Mouse (Mus musculus) C2C12 (cell line): Measurements from ENCODE around the gene Hoxa5. TPM values are rescaled to one million over a fixed set of nuclear protein-coding genes. Genes with fewer than 3 reads are reported as not detected.

Experiments
- H3K27me3 ChIP-seq: one replicate; pipeline ENCODE4 v1.6.1; 2011; ENCODE audit not compliant: control insufficient read depth, insufficient read depth, insufficient read length
- H3K36me3 ChIP-seq: one replicate; pipeline ENCODE4 v1.6.1; 2011; ENCODE audit not compliant: control insufficient read depth, insufficient read depth
- H3K4me3 ChIP-seq: one replicate; pipeline ENCODE4 v1.5.1; 2011; ENCODE audit warnings: mild to moderate bottlenecking, control low read depth; ENCODE audit not compliant: poor library complexity, insufficient read depth, severe bottlenecking
- H3K79me2 ChIP-seq: one replicate; pipeline ENCODE4 v1.6.1; 2011; ENCODE audit not compliant: control insufficient read depth, insufficient read depth
- H3K79me3 ChIP-seq: one replicate; pipeline ENCODE4 v1.6.1; 2011; ENCODE audit warnings: low read depth, control low read depth
- H3ac ChIP-seq: one replicate; pipeline ENCODE3; 2011; ENCODE audit warnings: low read depth; ENCODE audit not compliant: control insufficient read depth, insufficient read length
- CEBPB ChIP-seq: IDR thresholded peaks from one replicate; pipeline ENCODE4 v1.6.1; 2011; ENCODE audit warnings: low read depth, mild to moderate bottlenecking, control low read depth, moderate library complexity
- CTCF ChIP-seq: IDR thresholded peaks from one replicate; pipeline ENCODE4 v1.5.1; 2011; ENCODE audit not compliant: control insufficient read depth, insufficient read depth, insufficient read length
- FOSL1 ChIP-seq: IDR thresholded peaks from one replicate; pipeline ENCODE4 v1.8.0; 2011; ENCODE audit warnings: mild to moderate bottlenecking, low read length; ENCODE audit not compliant: poor library complexity, insufficient read depth, severe bottlenecking
- MAX ChIP-seq: IDR thresholded peaks from one replicate; pipeline ENCODE4 v1.6.1; 2011; ENCODE audit warnings: mild to moderate bottlenecking, control low read depth
- MYOD1 ChIP-seq: IDR thresholded peaks from one replicate; pipeline ENCODE4 v1.6.1; 2011; ENCODE audit warnings: low read depth; ENCODE audit not compliant: control insufficient read depth, insufficient read length
- MYOG ChIP-seq: IDR thresholded peaks from one replicate; pipeline ENCODE4 v1.6.1; 2011; ENCODE audit not compliant: control insufficient read depth, insufficient read length; ENCODE audit errors: extremely low read depth
- USF1 ChIP-seq: IDR thresholded peaks from one replicate; pipeline ENCODE4 v1.6.1; 2011; ENCODE audit warnings: low read depth, mild to moderate bottlenecking, control low read depth, moderate library complexity
- polyA plus RNA-seq: library from polyadenylated mRNA; unstranded; fragments of >200 nt; fragmentation: generic; extraction: Trizol; gene quantifications from one replicate; pipeline ENCODE4 v1.2.1, GENCODE M21; 2012; ENCODE audit warnings: missing spikeins

Gene Hoxa5
- polyA plus RNA-seq, 1 experiment: 1.5 TPM

GRCm38 (mm10) chr6:52233546-52234427, 29.4 kb upstream of the Hoxa5 start:
- TF ChIP-seq MYOD1 (no peak), MYOG (no peak), CTCF (no peak), FOSL1 (no peak), CEBPB (no peak), MAX (no peak), USF1 (no peak)
- peaks cover 100% of the 10 kb centered on the region for H3K79me2 ChIP-seq
- peak overlapping the region; percentile 92 for H3ac ChIP-seq
- H3K4me3 ChIP-seq: peak overlapping the region; percentile 45
- no peaks in the 10 kb centered on the region for H3K36me3 ChIP-seq
- H3K27me3 ChIP-seq: no peaks in the 10 kb centered on the region
- H3K79me3 ChIP-seq: peaks cover 95% of the 10 kb centered on the region

- TF ChIP-seq MYOG: no peak
- Histone ChIP-seq H3K36me3 (no peaks in the 10 kb centered on the region), H3K4me3 (peak overlapping the region; percentile 45)
These were observed 28.7 kb upstream of the Hoxa5 start for GRCm38 (mm10) chr6:52232984-52233545.

GRCm38 (mm10) chr6:52232568-52232965, 28.2 kb upstream of the Hoxa5 start:
- H3K4me3 ChIP-seq: peak overlapping the region; percentile 45
- TF ChIP-seq USF1 (no peak), MYOG (no peak), MAX (no peak), FOSL1 (no peak)
- peak overlapping the region; percentile 60 for H3ac ChIP-seq
- H3K79me2 ChIP-seq: peaks cover 100% of the 10 kb centered on the region
- H3K27me3 ChIP-seq: no peaks in the 10 kb centered on the region
- H3K79me3 ChIP-seq: peaks cover 93% of the 10 kb centered on the region
- H3K36me3 ChIP-seq: no peaks in the 10 kb centered on the region

More at GRCm38 (mm10) chr6:52232984-52233545, 28.7 kb upstream of the Hoxa5 start:
- no peaks in the 10 kb centered on the region for H3K27me3 ChIP-seq
- H3ac ChIP-seq: peak overlapping the region; percentile 92
- H3K79me3 ChIP-seq: peaks cover 94% of the 10 kb centered on the region
- H3K79me2 ChIP-seq: peaks cover 100% of the 10 kb centered on the region

- Histone ChIP-seq H3K79me2 (peaks cover 100% of the 10 kb centered on the region), H3K79me3 (peaks cover 93% of the 10 kb centered on the region), H3K27me3 (no peaks in the 10 kb centered on the region), H3ac (peak overlapping the region; percentile 63), H3K36me3 (no peaks in the 10 kb centered on the region), H3K4me3 (peak overlapping the region; percentile 45)
- TF ChIP-seq MYOG (no peak), CEBPB (no peak), FOSL1 (no peak), CTCF (no peak), USF1 (no peak), MYOD1 (no peak), MAX (no peak)
These were observed 27.6 kb upstream of the Hoxa5 start for GRCm38 (mm10) chr6:52231885-52232567.

- Histone ChIP-seq H3K79me2 (peaks cover 100% of the 10 kb centered on the region), H3K79me3 (peaks cover 85% of the 10 kb centered on the region), H3K4me3 (peak within 1 kb of the TSS; percentile 45), H3K27me3 (no peaks in the 10 kb centered on the region), H3ac (peak within 1 kb of the TSS; percentile 78), H3K36me3 (no peaks in the 10 kb centered on the region)
- TF ChIP-seq FOSL1 (no peak), MYOG (no peak), CTCF (no peak), CEBPB (no peak), MYOD1 (no peak), USF1 (no peak), MAX (no peak)
These were observed 26.3 kb upstream of the Hoxa5 start, which contains the start of gene Hoxa9 for GRCm38 (mm10) chr6:52230516-52231165. Gene Hoxa9 (minus strand): TSS chr6:52231089.
